Mouse (Mus musculus): ENCODE data around the gene Crocc2.
A peak's percentile ranks its signal among the peaks of the same experiment; 100 is the strongest.

The Crocc2 gene

DNA sequence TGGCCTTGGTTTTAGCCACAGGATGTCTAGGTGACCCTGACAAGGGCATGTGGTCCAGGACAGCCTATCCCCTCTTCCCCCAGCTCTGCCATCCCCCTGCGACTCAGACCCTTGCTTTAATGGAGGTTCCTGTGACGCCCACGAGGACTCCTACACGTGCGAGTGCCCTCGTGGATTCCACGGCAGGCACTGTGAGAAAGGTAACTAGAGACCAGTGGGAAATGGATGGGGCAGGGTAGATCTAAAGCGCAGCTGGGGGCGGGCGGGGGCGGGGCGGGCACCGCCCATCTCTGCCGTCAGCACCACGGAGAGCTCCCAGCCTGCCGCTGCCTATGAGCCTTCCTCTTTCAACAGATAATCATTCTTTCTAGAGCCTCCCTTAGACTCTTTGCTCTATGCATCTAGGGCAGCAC, 103.9 kb downstream of the Crocc2 start:
- peak; percentile 35 for DNase-seq (ENCODE audit: low read depth)

- no peak for DNase-seq (ENCODE audit: low read depth)
Measured at GRCm38 (mm10) chr1:93275561-93275960, 107.0 kb downstream of the Crocc2 start.

- DNase-seq (ENCODE audit: low read depth) = no peak
Measured at GRCm38 (mm10) chr1:93277041-93277440, 108.5 kb downstream of the Crocc2 start.
